Mouse (Mus musculus) ES-CJ7 (cell line): Measurements from ENCODE around the gene Gpatch2.

Experiments
- DNase-seq: peaks from one replicate; pipeline ENCODE4 v3.0.0; 2011; ENCODE audit warnings: low read depth, low spot score

Gene Gpatch2

DNA sequence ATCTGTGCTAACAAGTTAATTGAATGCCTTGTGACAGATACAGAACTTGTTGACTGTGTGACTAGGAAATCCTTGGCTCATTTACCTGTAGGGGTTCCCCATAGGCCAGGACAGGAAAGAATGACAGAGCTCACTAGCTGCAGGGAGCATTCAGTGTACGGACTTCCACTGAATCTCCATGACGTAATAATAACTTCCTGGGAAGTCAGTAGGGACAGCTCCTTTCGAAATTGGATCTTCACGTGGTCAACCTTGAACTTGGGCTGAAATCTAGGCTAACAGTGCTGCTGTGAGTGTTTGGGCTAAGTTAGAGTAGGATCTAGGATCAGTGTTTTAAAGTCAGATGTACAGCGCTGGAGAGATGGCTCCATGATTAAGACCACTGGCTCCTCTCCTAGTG lies 29.4 kb downstream of the Gpatch2 start:
- no peak for DNase-seq

DNA sequence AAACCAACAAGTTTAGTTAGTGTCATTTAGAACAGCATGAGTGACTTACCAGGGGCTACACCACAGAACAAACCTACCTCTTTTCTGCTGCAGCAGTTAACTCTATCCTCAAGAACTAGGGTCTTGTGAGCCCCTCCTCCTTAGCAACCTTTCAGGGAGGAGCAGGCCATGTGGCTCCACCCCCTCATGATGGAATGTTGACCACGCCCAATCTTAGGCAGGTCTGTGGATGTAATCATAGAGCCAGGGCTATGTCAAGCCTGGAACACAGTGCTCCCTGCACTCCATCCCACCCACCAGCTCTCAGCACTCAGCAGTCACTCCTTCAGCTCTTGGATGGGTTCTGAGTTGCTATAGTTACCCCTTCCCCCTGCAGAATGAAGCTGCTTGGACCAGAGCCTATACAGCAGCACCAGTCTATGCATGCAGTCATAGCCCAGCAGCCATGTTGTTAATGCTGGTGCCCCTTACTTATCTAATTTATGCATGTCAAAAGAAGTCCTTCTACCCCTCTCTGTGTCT lies 35.5 kb downstream of the Gpatch2 start:
- peak; percentile 57 for DNase-seq

DNA sequence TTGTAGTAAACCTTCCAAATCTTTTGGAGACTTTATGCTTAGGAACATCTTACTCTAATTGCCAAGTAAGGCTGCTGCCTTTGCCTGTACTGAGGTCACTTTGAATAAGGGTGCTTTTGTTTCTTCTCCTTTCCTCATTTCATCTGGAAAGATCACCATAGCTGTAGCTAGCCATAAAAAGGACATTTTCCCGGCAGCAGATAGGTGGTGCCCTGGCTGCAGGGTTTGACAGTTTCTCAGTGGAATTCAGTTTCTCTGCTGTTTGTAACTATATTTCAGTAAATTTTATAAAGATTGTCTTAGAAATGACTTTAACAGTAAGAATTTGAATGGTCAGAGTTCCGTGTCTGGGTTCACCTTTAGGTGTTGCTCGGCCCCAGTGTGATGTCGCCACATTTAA lies 43.4 kb downstream of the Gpatch2 start:
- no peak for DNase-seq

DNA sequence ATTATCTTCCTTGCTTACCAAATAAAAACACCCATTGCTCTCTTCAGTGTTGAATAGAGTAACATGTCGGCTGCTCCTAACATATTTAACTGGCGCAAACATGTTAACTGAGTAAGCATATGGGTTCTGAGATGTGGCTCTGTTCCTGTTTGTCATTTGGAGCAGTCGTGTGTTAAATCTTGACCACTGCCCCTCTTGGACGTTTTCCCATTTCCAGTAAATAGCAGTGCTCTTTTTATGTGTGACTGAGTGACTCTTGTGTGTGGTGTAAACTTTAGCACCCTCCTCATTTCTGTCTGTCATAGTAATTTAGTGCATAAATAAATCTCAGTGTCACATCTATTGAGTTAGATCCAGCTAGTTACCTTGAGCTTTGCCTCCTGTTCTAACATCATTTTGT lies 52.3 kb downstream of the Gpatch2 start:
- DNase-seq: no peak

DNA sequence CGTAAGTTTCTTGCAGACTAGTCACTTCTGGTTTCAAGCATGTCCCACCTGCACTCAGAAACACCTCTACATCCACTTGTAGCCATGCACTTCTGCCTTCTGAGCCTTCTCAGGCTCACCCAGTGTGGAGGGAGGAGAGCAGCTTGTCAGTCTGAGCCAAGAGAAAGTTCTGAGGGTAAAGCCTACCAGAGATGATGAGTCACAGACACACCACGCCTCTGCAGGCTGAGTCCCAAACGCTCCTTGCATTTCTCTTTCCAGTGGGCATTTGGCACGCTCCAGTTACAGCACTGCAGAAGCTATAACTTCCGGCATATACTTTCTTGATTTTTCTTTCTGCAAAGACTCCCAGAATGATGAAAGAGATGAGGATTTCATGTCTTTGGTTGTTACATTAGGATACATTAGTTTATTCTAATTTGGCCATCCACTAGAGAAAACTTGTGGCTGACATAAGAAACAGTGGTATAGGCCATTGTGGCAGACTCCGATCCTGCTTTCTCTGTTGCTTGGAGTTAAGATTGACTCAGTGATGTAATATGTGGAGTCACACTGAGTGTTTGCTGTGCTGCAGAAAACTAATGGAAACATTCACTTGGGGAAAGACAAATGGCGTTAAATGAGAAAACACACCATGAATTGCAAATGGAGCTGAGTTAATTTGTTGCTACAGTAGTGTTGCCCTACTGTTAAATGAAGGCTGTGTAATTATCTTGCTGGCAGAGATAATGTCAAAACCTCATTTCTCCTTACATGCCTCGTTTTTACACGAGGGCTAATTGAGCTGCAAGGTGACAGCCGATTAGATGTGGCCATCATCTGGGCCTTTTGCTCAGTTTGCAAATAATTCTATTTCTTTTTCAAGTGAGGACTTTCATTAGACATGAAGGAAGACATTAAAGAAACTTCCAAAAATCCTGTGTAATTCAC lies 55.3 kb downstream of the Gpatch2 start:
- DNase-seq: no peak

DNA sequence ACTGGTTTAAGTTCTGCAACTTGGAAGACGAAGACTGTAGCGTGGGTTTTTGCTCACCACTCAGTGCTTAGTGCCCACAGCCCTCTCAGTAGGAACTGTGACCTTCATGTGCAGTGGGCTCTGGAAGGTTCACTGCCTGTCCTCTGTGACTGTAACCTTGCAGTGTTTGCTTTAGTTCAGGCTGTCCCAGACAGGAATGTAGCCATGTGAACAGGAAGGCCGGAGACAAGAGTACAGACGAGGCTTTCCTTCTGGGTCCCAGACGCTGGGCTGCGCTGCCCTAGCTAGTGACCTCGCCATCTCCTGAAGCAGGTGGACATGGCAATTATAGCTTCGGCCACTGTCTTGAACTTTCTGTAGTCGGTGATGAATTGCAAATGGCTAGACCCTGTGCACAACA lies 62.0 kb downstream of the Gpatch2 start:
- no peak for DNase-seq

DNA sequence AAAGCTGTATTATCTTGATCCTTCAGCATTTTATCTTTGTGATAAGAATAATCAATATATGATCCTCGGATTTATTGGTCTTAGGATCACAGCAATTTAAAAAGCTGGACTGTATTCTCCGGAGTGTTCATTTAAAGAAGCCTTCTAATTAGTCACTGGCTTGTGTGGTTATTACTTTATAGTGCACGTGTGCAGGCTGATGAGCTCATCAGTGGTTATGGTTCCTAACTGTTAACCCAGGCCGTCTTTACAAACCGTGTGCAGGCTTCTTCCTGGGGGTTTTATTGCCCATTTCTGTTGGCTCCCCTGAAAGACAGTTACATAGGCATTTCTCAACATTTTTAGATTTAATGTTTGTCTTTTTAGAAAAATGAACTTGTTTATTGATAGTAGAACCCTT lies 63.2 kb downstream of the Gpatch2 start:
- no peak for DNase-seq

DNA sequence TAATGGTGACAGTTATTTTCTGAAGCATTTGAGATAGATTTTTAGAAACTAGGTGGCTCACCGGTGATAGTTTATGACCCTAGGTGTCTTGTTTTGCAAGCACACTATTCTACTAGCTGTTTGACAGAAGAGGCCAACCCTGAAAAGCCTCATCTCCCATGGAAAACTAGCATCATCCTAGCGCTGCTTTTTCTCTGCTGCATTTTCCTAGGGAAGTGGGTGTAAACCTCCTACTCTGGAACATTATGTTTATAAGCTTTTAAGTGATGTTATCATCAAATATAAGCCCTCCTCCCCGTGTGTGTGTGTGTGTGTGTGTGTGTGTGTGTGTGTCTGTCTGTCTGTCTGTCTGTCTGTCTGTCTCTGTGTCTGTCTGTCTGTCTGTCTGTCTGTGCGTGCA lies 64.5 kb downstream of the Gpatch2 start:
- no peak for DNase-seq

DNA sequence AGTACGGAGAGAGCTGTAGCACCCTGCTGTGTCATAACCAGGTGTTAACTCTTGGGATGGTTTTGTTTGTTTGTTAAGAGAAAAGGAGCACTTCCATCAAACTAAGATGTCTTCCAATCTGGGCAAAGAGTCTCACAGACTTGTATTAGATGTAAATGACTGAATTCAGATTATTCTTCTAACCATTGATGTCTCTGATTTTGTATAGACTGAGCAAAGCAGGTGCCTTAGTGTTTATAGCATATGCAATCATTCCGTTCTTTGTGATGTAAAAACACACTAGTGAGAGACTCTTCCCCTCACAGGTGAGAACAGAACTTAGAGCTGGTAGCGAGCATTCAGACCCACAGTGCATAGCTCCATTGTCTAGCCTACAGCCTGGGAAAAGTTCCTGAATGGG lies 67.0 kb downstream of the Gpatch2 start:
- DNase-seq: peak; percentile 68

DNA sequence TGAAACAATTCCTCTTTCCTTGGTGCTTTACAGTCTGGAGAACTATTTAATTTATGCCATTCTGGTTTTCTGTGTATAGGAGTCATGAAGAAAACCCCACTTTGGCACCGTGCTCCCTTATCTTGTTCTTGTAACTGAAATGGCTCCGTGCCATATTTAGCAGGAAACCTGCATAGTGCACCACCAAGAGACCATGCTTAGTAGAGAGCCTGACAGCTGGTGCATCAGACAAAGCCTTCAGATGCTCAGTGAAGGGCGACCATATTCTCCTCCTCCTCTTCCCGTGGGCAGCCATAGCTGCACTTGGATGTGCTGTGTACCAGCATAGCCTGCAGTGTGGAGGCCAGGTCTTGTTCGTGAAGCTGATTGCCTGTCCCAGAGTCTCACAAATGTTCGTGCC lies 67.5 kb downstream of the Gpatch2 start:
- no peak for DNase-seq

DNA sequence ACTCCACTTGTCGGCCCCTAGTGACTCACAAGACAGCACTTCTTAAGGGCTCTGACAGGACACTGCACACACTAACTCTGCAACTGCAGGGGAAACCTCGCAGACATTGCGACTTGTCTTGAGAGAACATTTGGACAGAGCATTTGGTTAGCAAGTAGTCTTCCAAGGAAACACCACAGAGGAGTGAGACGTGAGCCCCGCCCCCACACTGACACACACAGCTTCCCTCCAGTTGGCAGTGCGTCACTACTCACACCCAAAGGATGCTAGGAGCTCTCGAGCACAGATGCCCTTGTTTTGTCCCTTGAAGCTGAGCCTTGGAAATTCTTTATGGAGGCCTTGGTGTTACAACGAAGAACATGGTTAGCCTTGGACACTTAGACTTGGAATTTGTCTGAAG lies 70.4 kb downstream of the Gpatch2 start:
- DNase-seq: no peak

DNA sequence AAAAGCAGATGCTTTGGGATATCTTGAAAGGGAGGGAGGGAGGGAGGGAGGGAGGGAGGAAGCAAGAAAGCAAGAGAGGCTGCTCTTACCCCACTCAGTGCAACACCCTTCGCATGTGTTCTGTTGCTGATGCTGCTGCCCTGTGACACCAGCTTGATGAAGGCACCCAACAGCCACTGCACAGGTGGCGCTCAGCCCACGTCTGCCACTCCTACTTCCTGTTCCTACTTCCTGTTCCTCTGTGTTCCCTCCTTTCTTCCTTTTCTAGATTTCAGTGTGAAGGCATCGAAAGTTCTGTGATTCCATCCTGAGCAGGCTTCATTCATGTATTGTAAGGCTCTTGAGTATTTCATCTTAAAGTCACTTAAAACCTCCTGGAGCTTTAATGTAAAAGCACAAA lies 71.1 kb downstream of the Gpatch2 start:
- no peak for DNase-seq

DNA sequence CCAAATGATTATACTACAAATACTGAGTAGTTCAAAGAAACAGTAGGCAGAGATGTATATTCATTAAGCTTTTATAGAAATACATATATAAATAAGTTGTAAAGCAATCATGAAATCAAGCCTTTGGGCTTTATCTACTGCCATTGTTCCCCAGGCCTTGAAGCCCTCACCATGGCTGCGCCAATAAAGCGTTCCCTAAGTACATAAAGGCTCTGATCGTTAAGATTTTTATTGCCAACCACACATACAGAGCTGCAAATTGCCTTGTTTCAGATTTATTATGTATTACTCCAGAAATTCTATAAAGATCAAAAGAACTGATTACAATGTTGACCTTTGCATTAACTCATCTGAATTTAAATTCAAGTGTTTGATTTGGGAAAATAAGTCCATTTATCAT lies 71.6 kb downstream of the Gpatch2 start:
- no peak for DNase-seq

DNA sequence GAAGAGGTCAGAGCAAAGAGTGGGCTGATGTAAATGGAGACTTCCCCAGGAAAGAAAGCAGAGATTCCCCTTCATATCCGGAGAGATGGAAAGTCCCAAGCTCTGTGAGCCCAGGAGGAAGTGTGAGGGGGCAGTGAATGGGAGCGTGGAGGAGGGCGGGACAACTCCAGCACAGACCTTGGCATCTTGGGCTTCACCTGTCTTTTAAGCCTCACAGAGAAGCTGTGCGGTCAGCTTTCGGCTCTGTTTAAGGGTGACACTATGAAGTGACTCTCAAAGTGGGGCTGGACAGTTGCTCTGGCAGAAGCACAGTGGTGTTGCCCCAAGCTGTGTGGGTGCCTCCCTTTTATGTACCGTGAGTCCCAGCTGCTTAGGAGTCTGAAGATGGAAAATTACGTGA lies 74.9 kb downstream of the Gpatch2 start:
- no peak for DNase-seq

DNA sequence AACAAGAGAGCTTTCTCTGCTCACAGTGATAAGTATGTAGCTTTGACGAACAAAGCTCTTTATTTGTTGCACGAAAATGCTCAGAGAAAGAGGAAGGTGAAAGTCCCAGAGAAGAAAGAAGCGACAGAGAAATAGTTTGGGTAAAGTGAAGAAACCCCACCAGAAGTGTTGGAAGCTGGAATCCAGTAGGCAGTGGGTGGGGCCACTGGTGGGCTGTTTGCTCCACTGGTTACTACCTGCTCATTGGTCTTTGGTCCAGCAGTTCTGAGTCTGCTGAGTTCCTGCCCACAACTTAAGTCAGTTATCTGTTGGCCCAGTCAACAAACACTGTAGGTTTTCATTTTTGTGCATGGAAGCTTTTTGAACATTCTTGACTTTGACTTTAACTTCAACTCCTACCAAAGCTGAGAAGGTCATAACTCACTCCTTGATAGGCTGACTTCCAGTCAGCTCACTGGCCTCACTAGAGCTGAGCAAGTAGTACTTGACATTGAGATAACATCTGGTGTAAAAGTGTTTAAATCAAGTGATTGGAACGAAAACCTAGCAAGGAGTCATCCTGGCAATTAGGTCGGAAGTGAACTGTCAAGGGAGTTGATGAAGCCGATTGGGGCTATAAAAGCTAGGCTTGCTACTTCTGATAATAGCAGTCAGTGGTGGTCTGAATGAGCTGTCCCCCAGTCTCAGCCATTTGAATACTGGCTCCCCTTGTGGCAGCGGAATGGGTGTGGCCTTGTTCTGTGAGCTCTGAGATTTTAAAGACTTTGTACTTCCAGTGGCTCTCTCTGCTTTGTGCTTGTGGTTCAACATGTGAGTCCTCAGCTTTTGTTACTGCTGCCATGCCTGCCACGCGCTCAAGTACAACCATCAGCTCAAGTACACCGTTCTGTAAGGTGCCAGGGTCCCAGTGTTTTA lies 76.4 kb downstream of the Gpatch2 start:
- DNase-seq: peak; percentile 39

DNA sequence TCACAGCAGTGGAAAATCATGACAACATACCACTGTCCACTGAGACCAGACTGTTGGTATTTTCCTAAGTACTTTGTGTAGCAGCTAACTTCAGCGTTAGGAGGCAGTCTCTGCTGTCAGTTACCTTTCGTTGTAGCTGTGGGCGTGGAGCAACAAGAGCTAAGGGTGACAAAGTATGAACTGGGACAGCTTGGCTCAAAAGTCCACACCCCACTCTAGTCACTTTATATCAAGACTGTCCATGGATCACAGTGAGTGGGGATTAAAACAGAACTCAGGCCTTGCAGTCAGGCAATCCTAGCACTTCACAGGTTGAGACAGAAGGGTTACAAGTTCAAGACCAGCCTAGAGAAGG lies 77.1 kb downstream of the Gpatch2 start:
- no peak for DNase-seq

DNA sequence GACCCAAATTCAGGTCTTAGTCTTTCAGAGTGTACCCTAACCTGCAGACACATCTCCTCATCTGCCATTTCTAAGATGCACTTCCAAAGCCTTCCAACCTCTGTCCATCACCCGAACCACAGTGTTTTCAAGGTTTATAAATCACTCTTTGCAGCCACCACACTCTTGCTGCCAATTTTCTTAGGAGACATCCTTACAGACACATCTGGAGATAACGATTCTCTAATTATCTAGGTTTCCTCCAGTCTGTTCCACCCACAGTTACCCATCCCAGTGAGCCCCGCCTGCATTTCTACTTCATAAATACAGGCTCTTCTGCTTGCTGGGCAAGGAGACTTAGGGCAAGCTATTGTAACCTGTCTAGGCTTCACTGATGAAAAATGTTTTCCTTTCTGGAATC lies 77.9 kb downstream of the Gpatch2 start:
- DNase-seq: no peak

DNA sequence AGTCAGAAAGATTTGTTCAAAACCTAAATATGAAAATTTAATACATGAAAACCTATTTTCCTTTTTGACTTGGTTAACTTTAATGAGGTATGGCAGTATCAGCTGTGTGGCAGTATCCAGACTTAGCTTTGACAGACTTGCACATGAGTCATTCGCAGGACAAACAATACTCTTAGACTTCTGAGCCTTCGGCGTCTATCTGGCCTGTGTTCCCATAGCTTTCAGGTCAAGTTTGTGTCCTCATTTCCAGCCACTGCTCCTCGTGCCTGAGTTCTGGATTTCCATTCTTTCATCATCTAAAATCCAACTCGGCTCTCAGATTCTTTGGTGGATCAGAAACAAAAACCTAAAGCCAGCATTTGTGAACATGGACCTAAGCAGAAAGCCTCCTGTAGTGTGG lies 79.2 kb downstream of the Gpatch2 start:
- DNase-seq: no peak

DNA sequence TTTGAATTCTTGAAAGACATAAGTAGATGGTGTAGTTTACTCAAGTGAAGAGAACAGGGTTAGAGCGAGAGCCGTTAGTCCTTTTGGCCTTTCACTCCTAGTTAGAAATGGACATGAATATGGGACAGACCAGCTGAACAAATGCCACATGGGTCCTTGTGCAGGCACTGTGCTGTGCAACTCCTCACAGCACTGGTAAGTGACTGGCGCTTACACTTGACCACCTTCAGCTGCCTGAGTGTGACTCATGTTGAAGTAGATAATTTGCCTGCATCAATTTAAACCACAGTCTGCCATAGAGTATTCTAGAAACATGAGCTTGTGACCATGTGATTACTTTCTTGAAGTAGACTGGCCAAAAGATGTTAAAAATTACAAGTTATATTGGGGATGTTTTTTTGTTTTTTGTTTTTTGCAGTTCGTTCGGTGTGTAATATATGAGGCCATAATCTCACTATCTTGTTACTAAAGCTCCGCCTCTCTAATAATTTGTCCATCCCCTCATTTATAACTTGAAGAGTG lies 79.8 kb downstream of the Gpatch2 start:
- no peak for DNase-seq

DNA sequence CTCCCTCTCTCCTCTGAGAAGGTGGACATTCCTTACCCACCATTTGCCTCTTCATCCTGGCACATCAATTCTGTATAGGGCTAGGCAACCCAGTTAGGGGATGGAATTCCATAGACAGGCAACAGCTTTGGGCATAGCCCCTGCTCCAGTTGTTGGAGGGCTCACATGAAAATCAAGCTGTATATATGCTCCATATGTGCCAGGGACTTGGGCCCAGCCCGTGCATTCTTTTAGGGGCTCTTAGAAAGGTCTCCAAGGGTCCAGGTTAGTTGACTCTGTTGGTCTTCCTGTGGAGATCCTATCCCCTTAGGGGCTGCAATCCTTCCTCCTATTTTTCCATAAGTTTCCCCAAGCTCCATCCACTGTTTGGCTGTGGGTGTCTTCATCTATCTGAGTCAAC lies 80.4 kb downstream of the Gpatch2 start:
- DNase-seq: no peak

DNA sequence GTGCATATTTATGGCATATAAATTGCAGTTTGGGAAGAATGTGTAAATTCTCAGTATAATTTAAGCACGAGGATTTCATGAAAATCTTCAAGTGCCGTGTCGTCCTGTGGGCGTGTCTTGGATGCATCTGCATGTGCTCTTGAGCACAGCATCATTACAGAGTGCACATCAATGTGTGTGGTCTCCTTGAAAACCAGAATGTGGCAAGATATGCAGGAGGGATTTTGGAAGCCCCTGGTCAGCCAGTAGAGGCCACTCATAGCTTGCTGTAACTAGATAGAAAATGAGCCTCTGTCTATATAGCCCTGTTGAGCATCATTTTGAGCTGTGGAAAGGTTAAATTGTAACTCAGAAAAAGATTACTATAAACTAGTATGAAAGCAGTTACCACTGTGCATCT lies 83.9 kb downstream of the Gpatch2 start:
- DNase-seq: no peak

DNA sequence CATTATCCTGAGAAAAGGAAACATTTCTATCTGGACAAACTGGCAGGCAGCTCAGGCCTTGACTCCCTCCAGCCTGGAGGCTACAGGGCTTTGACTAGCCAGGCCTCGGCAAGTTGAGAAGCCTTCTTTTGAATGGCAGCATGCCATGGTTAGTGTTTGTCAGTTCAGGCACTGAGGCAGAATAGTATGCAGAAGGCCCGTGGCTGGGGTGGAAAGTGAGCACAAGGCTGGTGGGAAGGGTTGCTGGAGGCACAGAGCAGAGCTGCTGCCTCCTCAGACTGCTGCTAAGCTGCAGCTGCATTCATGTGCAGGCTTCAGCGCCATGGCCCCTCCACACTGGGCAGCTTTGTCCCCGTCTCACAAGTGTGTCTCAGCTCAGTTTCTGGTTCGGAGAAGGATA lies 85.3 kb downstream of the Gpatch2 start:
- no peak for DNase-seq
